Mouse (Mus musculus) lung, embryonic 15.5 days (tissue): ENCODE data around the gene Herc1. TPM values are rescaled to one million over a fixed set of nuclear protein-coding genes. Genes with fewer than 3 reads are reported as not detected.
"Not testable (repeated sequence)": the region's sequence is repeated elsewhere in the genome, so short reads cannot be mapped to it uniquely, and the experiment has no call there.

Experiments
- ATAC-seq: fragments of 200-750 bp; cut with Nextera tagmentation; 2 replicates; pipeline ENCODE4 v1.8.0; 2017; ENCODE audit warnings: moderate number of reproducible peaks, borderline replicate concordance; ENCODE audit not compliant: low FRiP score, low TSS enrichment; ENCODE audit errors: extremely low read depth
- H3K27ac ChIP-seq: fragments of 300-500 bp; sonication (generic); 2 replicates; pipeline ENCODE4 v1.5.1; 2015; ENCODE audit warnings: moderate library complexity, mild to moderate bottlenecking, inconsistent platforms
- H3K27me3 ChIP-seq: fragments of 300-500 bp; sonication (generic); 2 replicates; pipeline ENCODE4 v1.6.1; 2015; ENCODE audit warnings: inconsistent platforms
- H3K36me3 ChIP-seq: fragments of 300-500 bp; sonication (generic); 2 replicates; pipeline ENCODE4 v1.6.1; 2015; ENCODE audit warnings: inconsistent platforms
- H3K4me1 ChIP-seq: fragments of 300-500 bp; sonication (generic); 2 replicates; pipeline ENCODE4 v1.6.1; 2015; ENCODE audit warnings: inconsistent platforms
- H3K4me2 ChIP-seq: fragments of 300-500 bp; sonication (generic); 2 replicates; pipeline ENCODE4 v1.6.1; 2015; ENCODE audit warnings: inconsistent platforms, mild to moderate bottlenecking, moderate library complexity
- H3K4me3 ChIP-seq: fragments of 300-500 bp; sonication (generic); 2 replicates; pipeline ENCODE4 v1.5.1; 2015; ENCODE audit warnings: mild to moderate bottlenecking, inconsistent platforms
- H3K9ac ChIP-seq: fragments of 300-500 bp; sonication (generic); 2 replicates; pipeline ENCODE4 v1.6.1; 2015; ENCODE audit warnings: inconsistent platforms
- H3K9me3 ChIP-seq: fragments of 300-500 bp; sonication (generic); 2 replicates; pipeline ENCODE4 v1.6.1; 2016; ENCODE audit warnings: inconsistent platforms
- WGBS: fragments of 180-500 bp; shearing (Covaris S2); methylation state at CpG from one replicate; pipeline ENCODE4 v1.1.7; 2015; 5-methylcytosine and 5-hydroxymethylcytosine counted together
- polyA plus RNA-seq: library from polyadenylated mRNA; unstranded; fragments of >200 nt; fragmentation: Nextera tagmentation; extraction: Ambion mirVana; gene quantifications from 2 replicates; pipeline ENCODE4 v1.2.1, GENCODE M21; 2015

Gene Herc1
- polyA plus RNA-seq, 1 experiment from 2014 or later, result 18.9 TPM

DNA sequence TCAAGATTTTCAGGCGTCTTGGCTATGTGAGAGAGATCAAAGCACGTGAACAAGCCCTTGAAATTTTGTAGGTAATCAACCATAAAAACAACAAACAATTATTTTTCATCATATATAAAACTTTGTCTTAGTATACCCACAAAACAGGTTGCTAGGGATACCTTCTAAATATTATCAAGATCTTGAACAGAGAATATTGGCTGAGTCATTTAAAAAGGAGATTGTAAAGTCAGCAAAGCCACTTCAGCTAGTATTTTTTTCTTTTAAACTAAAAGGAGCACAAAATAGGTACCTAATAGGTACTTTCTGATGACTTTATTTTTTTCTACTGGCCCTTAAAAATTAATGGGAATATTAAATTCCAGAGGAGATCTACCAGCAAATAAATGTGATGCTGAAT lies 2.5 kb downstream of the Herc1 start:
- Histone ChIP-seq H3K27ac (no peak overlapping the region), H3K4me3 (no peak overlapping the region)
- 84% methylated on average over 2 of the region's 2 CpGs for WGBS

DNA sequence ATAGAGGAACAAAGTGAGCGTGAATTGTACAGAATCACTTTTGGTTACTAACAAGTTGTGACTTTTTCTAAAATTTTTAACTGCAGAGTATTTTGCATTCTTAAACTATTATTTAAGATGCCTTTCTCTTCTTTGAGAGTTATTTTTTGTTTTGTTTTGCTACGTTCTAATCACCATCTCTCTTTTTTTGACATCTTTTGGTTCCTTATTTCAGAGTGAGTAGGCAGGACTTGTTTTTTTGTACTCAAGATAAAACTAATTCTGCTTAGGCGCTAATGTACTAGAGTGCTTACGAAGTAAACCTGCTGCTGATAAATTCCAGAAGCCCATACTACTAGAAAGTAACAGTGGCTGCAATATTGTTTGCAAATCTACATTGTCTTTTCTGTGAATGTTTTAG lies 8.9 kb downstream of the Herc1 start:
- no peak overlapping the region for H3K9ac ChIP-seq
- H3K27me3 ChIP-seq, result no peaks in the 10 kb centered on the region
- 82% methylated on average over 4 of the region's 4 CpGs for WGBS
- no peak for ATAC-seq
- H3K4me3 ChIP-seq, result no peak overlapping the region
- no peaks in the 10 kb centered on the region for H3K36me3 ChIP-seq
- H3K4me2 ChIP-seq, result no peak overlapping the region
- no peaks in the 10 kb centered on the region for H3K4me1 ChIP-seq
- no peaks in the 10 kb centered on the region for H3K9me3 ChIP-seq
- H3K27ac ChIP-seq, result no peak overlapping the region

More for the DNA sequence above, 2.5 kb downstream of the Herc1 start:
- Histone ChIP-seq H3K4me1 (peaks cover 13% of the 10 kb centered on the region; the same call in 1 of the 2 replicates), H3K27me3 (no peaks in the 10 kb centered on the region), H3K9ac (no peak overlapping the region), H3K9me3 (no peaks in the 10 kb centered on the region), H3K4me2 (no peak overlapping the region), H3K36me3 (no peaks in the 10 kb centered on the region)
- ATAC-seq, result no peak

DNA sequence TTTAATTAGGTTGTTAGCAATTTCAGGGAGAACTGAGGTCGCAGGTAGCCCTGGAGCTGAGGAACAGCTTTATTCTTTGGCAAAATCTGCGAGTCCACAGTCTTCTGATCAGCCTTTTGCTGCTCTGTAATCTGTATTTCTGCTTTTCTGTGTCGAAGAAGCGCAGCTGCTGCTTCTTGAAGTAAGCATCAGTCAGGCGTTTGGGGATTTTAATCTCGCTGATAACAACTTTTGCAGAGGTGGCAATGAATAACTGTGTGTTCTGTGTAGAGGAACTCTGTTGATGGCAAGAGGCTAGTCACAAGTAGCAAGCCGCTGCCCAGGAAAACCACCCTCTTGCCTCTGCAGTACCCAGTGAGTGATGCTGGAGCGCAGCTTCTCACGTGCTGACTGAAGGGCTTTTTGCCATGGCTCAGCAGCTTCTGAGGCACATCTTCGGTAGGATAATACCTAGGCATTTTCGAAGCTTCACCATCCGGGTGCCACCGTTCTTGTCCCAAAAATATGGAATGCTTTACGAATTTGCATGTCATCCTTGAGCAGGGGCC lies 10.0 kb downstream of the Herc1 start:
- no peak overlapping the region for H3K9ac ChIP-seq
- H3K9me3 ChIP-seq, result no peaks in the 10 kb centered on the region
- H3K36me3 ChIP-seq, result no peaks in the 10 kb centered on the region
- H3K27ac ChIP-seq, result no peak overlapping the region
- WGBS, result 74% methylated on average over 14 of the region's 14 CpGs
- H3K4me2 ChIP-seq, result no peak overlapping the region
- no peak for ATAC-seq
- H3K27me3 ChIP-seq, result no peaks in the 10 kb centered on the region
- H3K4me3 ChIP-seq, result no peak overlapping the region
- no peaks in the 10 kb centered on the region for H3K4me1 ChIP-seq

DNA sequence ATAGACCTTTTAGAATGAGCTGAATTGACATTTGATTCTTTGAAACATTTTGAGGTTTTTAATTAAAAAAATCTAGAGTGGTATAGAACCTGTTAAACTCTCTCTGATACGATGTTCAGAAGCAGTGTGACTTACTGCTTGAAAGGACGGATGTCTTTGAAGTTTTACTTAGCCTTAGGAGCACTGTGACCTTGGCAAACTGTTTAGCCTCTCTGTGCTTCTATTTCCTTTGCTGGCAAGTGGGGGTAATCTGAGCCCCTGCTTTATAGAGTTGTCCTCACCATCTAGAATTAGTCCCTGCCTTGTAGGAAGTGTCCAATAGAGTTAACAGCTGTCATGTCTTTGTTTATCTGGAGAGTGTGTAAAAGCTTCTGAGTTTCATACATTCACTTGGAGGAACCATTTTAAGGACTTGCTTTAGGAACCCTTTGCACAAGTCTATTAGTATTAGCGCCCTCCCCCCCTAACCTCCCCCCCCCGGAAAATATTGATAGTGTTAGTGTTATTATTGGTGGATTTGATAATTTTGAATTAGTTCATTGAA lies 18.7 kb downstream of the Herc1 start:
- Histone ChIP-seq H3K36me3 (peaks cover 10% of the 10 kb centered on the region; the same call in 1 of the 2 replicates), H3K27ac (no peak overlapping the region), H3K4me1 (0 out of 2 replicates have a peak, but pooled peaks cover 2% of the 10 kb centered on the region), H3K27me3 (no peaks in the 10 kb centered on the region), H3K4me3 (no peak overlapping the region), H3K9ac (no peak overlapping the region), H3K4me2 (no peak overlapping the region), H3K9me3 (no peaks in the 10 kb centered on the region)
- ATAC-seq, result no peak
- WGBS, result 58% methylated on average over 4 of the region's 4 CpGs

DNA sequence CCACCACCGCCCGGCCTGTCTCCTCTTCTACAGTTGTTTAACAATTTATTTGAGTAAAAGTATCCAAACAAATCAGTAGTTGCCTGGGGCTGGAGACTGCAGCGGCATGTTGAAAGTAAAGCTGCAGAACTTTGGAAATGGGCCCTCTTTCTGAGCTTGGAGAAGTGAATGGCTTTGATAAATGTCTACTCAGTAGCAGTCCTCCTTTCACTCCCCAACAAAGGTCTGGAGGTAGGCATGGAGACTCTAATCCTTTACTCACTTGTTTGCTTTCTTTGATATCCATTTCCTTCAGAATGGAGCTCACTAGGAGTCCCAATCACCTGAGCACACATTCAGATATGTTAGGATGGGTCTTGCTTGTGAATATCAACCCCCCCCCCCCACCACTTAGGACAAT lies 20.1 kb downstream of the Herc1 start:
- no peak overlapping the region for H3K4me3 ChIP-seq
- no peaks in the 10 kb centered on the region for H3K9me3 ChIP-seq
- no peak for ATAC-seq
- H3K4me2 ChIP-seq, result no peak overlapping the region
- peaks cover 10% of the 10 kb centered on the region; the same call in 1 of the 2 replicates for H3K36me3 ChIP-seq
- WGBS, result 77% methylated on average over 3 of the region's 3 CpGs
- H3K27me3 ChIP-seq, result no peaks in the 10 kb centered on the region
- 0 out of 2 replicates have a peak, but pooled peaks cover 2% of the 10 kb centered on the region for H3K4me1 ChIP-seq
- no peak overlapping the region for H3K27ac ChIP-seq
- no peak overlapping the region for H3K9ac ChIP-seq

DNA sequence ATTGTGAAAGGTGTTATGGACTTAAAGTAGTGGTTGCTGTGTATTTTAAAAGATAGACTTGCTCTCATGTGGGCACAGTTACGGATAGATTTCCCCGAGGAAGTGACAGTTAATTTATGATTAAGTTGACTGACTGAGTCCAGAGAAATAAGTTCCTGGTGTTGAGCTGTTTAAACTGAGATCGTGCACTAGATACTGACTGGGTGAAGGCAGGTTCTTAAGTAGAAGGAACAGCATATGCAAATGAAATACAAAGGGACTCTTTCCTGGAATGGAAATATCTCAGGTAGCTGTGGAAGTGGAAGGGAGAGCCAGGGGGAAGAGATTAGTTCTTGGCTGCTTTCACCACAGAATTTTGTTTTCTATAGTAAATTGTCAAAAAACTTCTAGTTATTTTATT lies 20.6 kb downstream of the Herc1 start:
- Histone ChIP-seq H3K9ac (no peak overlapping the region), H3K36me3 (peaks cover 10% of the 10 kb centered on the region; the same call in 1 of the 2 replicates), H3K27ac (no peak overlapping the region), H3K27me3 (no peaks in the 10 kb centered on the region), H3K9me3 (no peaks in the 10 kb centered on the region), H3K4me2 (no peak overlapping the region), H3K4me3 (no peak overlapping the region), H3K4me1 (0 out of 2 replicates have a peak, but pooled peaks cover 2% of the 10 kb centered on the region)
- WGBS, result 43% methylated on average over 3 of the region's 3 CpGs
- ATAC-seq, result no peak

DNA sequence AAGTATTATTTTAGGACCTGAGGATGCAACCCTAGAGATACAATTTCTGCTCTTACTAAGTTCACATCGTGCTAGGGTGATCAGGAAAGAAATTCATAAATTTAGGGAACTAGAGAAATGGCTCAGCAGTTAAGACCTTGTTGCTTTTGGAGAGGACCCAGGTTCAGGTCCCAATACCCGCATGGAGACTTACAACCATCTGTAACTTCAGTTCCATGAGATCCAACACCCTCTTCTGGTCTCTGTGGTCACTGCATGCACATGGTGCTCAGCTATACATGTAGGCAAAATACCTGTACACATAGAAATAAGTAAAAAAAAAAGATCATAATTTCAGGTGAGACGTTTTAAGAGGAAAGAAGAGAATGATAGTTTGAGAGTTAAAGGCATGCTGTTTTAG lies 23.2 kb downstream of the Herc1 start:
- no peak overlapping the region for H3K27ac ChIP-seq
- H3K9me3 ChIP-seq, result no peaks in the 10 kb centered on the region
- H3K27me3 ChIP-seq, result no peaks in the 10 kb centered on the region
- H3K4me2 ChIP-seq, result no peak overlapping the region
- no peak overlapping the region for H3K4me3 ChIP-seq
- H3K4me1 ChIP-seq, result 0 out of 2 replicates have a peak, but pooled peaks cover under 1% of the 10 kb centered on the region
- WGBS, result 91% methylated on average over 3 of the region's 3 CpGs
- no peak for ATAC-seq
- peaks cover 10% of the 10 kb centered on the region; the same call in 1 of the 2 replicates for H3K36me3 ChIP-seq
- H3K9ac ChIP-seq, result no peak overlapping the region

DNA sequence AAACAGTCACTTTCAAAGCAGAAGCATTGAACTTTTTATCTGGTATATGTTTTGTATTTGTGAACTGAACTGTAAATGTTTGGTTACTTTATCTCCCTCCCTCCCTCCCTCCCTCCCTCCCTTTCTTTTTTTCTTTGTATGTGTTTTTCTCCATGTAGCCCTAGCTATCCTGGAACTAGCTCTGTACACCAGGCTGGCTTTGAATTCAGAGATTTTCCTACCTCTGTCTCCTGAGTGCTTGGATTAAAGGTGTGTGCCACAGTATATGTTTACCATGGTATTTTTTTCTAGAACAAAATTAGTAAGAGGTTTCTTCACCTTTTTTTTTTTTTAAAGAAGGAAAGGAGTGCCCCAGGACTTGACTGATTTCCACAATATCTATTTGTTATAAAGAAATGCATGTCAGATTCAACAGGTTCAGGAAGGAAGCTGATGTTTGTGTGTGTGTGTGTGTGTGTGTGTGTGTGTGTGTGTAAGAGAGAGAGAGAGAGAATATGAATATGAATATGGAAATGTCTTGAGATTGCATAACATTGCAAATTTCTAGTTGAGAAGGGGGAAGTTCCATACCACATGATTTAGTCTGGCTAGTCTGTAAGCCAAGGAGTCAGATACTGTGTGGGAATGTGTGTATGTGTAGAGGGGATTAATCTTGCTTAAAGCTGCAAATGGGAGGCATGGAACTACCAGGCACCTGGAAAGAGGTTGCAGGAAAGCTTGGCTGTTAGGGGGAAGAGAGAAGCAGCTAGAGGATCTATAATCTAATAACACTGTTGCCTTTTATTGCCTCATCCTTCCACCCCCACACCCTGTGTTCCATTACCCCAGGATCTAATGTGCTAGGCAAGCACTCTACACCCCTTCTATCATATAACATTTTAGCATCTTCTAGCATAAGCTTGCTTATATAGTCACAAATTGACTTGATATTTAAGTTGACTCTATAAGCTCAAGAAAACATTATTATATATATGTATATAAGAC lies 24.5 kb downstream of the Herc1 start:
- no peaks in the 10 kb centered on the region for H3K4me1 ChIP-seq
- H3K4me3 ChIP-seq, result no peak overlapping the region
- no peaks in the 10 kb centered on the region for H3K9me3 ChIP-seq
- H3K4me2 ChIP-seq, result no peak overlapping the region
- no peak for ATAC-seq
- no peak overlapping the region for H3K27ac ChIP-seq
- H3K9ac ChIP-seq, result no peak overlapping the region
- no peaks in the 10 kb centered on the region for H3K27me3 ChIP-seq
- peaks cover 10% of the 10 kb centered on the region; the same call in 1 of the 2 replicates for H3K36me3 ChIP-seq

DNA sequence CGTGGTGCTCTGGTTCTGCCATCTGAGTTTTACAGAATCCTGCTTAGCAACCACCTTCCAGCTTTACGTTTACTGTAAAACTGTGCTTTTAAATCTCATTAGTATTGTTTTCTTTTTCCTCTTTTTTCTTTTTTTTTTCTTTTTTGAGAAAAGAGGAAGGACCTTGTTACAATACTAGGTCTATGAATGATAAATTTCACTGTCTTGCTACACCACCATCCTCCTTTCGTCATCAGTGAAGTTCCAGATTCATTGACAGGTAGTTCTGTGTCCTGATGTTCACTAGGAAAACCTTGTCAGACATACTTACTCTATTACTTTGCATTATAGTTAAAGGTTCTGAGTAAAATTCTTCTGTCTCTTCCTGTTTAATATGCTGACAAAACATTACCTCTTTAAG lies 33.2 kb downstream of the Herc1 start:
- peaks cover 8% of the 10 kb centered on the region; the same call in 1 of the 2 replicates for H3K36me3 ChIP-seq
- no peak overlapping the region for H3K27ac ChIP-seq
- H3K9ac ChIP-seq, result no peak overlapping the region
- no peaks in the 10 kb centered on the region for H3K27me3 ChIP-seq
- no peaks in the 10 kb centered on the region for H3K9me3 ChIP-seq
- WGBS, result 92% methylated on average over 3 of the region's 3 CpGs
- H3K4me1 ChIP-seq, result no peaks in the 10 kb centered on the region
- H3K4me3 ChIP-seq, result no peak overlapping the region
- no peak overlapping the region for H3K4me2 ChIP-seq
- ATAC-seq, result no peak

DNA sequence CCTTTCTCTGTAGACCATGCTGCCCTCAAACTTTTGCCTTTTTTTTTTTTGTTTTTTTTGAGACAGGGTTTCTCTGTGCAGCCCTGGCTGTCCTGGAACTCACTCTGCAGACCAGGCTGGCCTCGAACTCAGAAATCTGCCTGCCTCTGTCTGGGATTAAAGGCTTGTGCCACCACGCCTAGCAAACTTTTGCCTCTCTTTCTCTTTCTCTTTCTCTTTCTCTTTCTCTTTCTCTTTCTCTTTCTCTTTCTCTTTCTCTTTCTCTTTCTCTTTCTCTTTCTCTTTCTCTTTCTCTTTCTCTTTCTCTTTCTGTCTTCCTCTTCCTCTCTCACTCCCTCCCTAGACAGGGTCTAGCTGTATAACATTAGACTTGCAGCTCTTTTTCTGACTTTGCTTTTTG lies 40.1 kb downstream of the Herc1 start:
- H3K4me1 ChIP-seq, H3K9me3 ChIP-seq, H3K27me3 ChIP-seq, ATAC-seq, H3K9ac ChIP-seq, H3K27ac ChIP-seq, H3K4me2 ChIP-seq, H3K4me3 ChIP-seq: not testable (repeated sequence)
- peaks cover 12% of the 10 kb centered on the region; the same call in 1 of the 2 replicates for H3K36me3 ChIP-seq
- 96% methylated on average over 2 of the region's 2 CpGs for WGBS

DNA sequence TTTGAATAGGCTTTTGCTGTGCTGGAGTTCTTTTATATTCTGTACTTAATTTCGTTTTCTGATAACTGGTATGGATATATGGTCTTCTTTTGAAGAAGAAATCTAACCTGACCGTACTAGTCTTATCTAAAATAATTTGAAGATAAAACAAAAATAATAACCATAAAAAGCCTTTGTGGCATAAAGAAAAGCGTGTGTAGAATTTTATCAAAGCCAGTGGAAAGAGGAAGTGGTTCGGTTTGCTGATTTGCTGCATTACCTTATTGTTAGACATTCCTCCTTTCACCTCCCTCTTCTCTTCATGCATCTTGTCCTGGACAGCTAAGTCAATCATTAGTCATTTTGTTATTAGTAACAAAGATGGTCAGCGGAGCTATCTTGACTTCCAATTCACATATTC lies 43.1 kb downstream of the Herc1 start:
- 86% methylated on average over 5 of the region's 5 CpGs for WGBS

DNA sequence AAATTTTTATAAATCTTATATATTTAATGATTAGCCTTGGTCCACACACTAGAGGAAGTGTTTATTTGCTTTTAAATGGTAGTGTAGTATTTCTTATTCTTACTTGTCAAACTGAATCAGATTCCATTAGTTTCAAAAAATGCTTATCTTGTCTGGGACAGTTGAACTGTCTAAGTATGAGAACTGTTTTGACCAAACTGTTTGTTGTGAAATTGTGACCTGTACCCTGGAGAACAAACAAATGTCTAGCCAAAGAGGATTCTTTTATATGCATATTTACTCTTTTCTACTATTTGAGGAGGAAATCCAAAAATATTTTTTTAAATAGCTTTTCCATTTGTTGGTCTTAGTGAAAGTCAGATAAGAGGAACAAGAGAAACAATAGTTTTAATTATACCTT lies 73.2 kb downstream of the Herc1 start:
- no peak for ATAC-seq
- H3K4me1 ChIP-seq, result no peaks in the 10 kb centered on the region
- H3K4me3 ChIP-seq, result no peak overlapping the region
- H3K9ac ChIP-seq, result no peak overlapping the region
- no peak overlapping the region for H3K27ac ChIP-seq
- no peak overlapping the region for H3K4me2 ChIP-seq
- 0 out of 2 replicates have a peak, but pooled peaks cover 4% of the 10 kb centered on the region for H3K36me3 ChIP-seq
- no peaks in the 10 kb centered on the region for H3K9me3 ChIP-seq
- no peaks in the 10 kb centered on the region for H3K27me3 ChIP-seq

More for the DNA sequence above, 43.1 kb downstream of the Herc1 start:
- no peaks in the 10 kb centered on the region for H3K9me3 ChIP-seq
- no peak overlapping the region for H3K9ac ChIP-seq
- H3K27ac ChIP-seq, result no peak overlapping the region
- no peaks in the 10 kb centered on the region for H3K4me1 ChIP-seq
- no peak overlapping the region for H3K4me3 ChIP-seq
- H3K36me3 ChIP-seq, result peaks cover 16% of the 10 kb centered on the region
- H3K27me3 ChIP-seq, result no peaks in the 10 kb centered on the region
- no peak overlapping the region for H3K4me2 ChIP-seq
- no peak for ATAC-seq
